Mouse (Mus musculus): ENCODE results near the gene Dda1. TPM values are rescaled to one million over a fixed set of nuclear protein-coding genes. Genes with fewer than 3 reads are reported as not detected.
A peak's percentile ranks its signal among the peaks of the same experiment; 100 is the strongest.

Dda1 gene
- polyA plus RNA-seq, 1 experiment: 119 TPM

GRCm38 (mm10) chr8:71470146-71470912, 1.3 kb downstream of the Dda1 start:
- TF ChIP-seq CTCF (IDR thresholded peaks at IDR 0.05; ENCODE audit: borderline replicate concordance, insufficient read depth, low read depth, low read length): no peak
- TF ChIP-seq POLR2A (IDR thresholded peaks at IDR 0.05; ENCODE audit: borderline replicate concordance, insufficient read depth, low read length): no peak
- DNase-seq: peak; percentile 8 to 25
- Histone ChIP-seq H3K4me3 (replicated peaks; ENCODE audit: insufficient read depth, low read depth, low read length) (peak overlapping the region; percentile 23), H3K4me1 (ENCODE audit: control insufficient read depth, insufficient read depth, low read length) (peaks cover 18% of the 10 kb centered on the region), H3K27me3 (ENCODE audit: control insufficient read depth, insufficient read depth, low read length) (no peaks in the 10 kb centered on the region), H3K27ac (ENCODE audit: insufficient read depth, low read length) (no peak overlapping the region)
- WGBS: 65% methylated on average over 3 of the region's 3 CpGs

- no peak overlapping the region for H3K27ac ChIP-seq (ENCODE audit: insufficient read depth, low read length)
- H3K27me3 ChIP-seq (ENCODE audit: control insufficient read depth, insufficient read depth, low read length): no peaks in the 10 kb centered on the region
- no peak for TF ChIP-seq CTCF (IDR thresholded peaks at IDR 0.05; ENCODE audit: borderline replicate concordance, insufficient read depth, low read depth, low read length)
- TF ChIP-seq POLR2A (IDR thresholded peaks at IDR 0.05; ENCODE audit: borderline replicate concordance, insufficient read depth, low read length): no peak
- WGBS: 40% methylated on average over 5 of the region's 5 CpGs
- no peak overlapping the region for H3K4me3 ChIP-seq (replicated peaks; ENCODE audit: insufficient read depth, low read depth, low read length)
- peak in 1 of 2 experiments; percentile 7 for DNase-seq
- peaks cover 24% of the 10 kb centered on the region for H3K4me1 ChIP-seq (ENCODE audit: control insufficient read depth, insufficient read depth, low read length)
Observed at GRCm38 (mm10) chr8:71470913-71471255, 1.9 kb downstream of the Dda1 start.

GRCm38 (mm10) chr8:71471861-71472260, 2.9 kb downstream of the Dda1 start:
- WGBS: 92% methylated on average over 17 of the region's 17 CpGs
- TF ChIP-seq CTCF (IDR thresholded peaks at IDR 0.05; ENCODE audit: borderline replicate concordance, insufficient read depth, low read depth, low read length) (no peak), POLR2A (IDR thresholded peaks at IDR 0.05; ENCODE audit: borderline replicate concordance, insufficient read depth, low read length) (no peak)
- Histone ChIP-seq H3K27me3 (ENCODE audit: control insufficient read depth, insufficient read depth, low read length) (no peaks in the 10 kb centered on the region), H3K27ac (ENCODE audit: insufficient read depth, low read length) (no peak overlapping the region), H3K4me3 (replicated peaks; ENCODE audit: insufficient read depth, low read depth, low read length) (no peak overlapping the region), H3K4me1 (ENCODE audit: control insufficient read depth, insufficient read depth, low read length) (peaks cover 24% of the 10 kb centered on the region)
- DNase-seq: peak in 1 of 2 experiments; percentile 12

GRCm38 (mm10) chr8:71472601-71473386, 3.8 kb downstream of the Dda1 start:
- TF ChIP-seq CTCF (IDR thresholded peaks at IDR 0.05; ENCODE audit: borderline replicate concordance, insufficient read depth, low read depth, low read length): peak; percentile 29; the same call in 1 of the 2 replicates
- no peak for TF ChIP-seq POLR2A (IDR thresholded peaks at IDR 0.05; ENCODE audit: borderline replicate concordance, insufficient read depth, low read length)
- no peak for DNase-seq
- H3K27me3 ChIP-seq (ENCODE audit: control insufficient read depth, insufficient read depth, low read length): no peaks in the 10 kb centered on the region
- H3K4me3 ChIP-seq (replicated peaks; ENCODE audit: insufficient read depth, low read depth, low read length): no peak overlapping the region
- peaks cover 30% of the 10 kb centered on the region for H3K4me1 ChIP-seq (ENCODE audit: control insufficient read depth, insufficient read depth, low read length)
- 76% methylated on average over 8 of the region's 8 CpGs for WGBS
- H3K27ac ChIP-seq (ENCODE audit: insufficient read depth, low read length): no peak overlapping the region

- no peaks in the 10 kb centered on the region for H3K27me3 ChIP-seq (ENCODE audit: control insufficient read depth, insufficient read depth, low read length)
- WGBS: 82% methylated on average over 18 of the region's 18 CpGs
- TF ChIP-seq POLR2A (IDR thresholded peaks at IDR 0.05; ENCODE audit: borderline replicate concordance, insufficient read depth, low read length): no peak
- no peak for TF ChIP-seq CTCF (IDR thresholded peaks at IDR 0.05; ENCODE audit: borderline replicate concordance, insufficient read depth, low read depth, low read length)
- DNase-seq: no peak
- peaks cover 30% of the 10 kb centered on the region for H3K4me1 ChIP-seq (ENCODE audit: control insufficient read depth, insufficient read depth, low read length)
- no peak overlapping the region for H3K4me3 ChIP-seq (replicated peaks; ENCODE audit: insufficient read depth, low read depth, low read length)
- no peak overlapping the region for H3K27ac ChIP-seq (ENCODE audit: insufficient read depth, low read length)
Observed at GRCm38 (mm10) chr8:71474344-71474743, 5.3 kb downstream of the Dda1 start.

- H3K27me3 ChIP-seq (ENCODE audit: control insufficient read depth, insufficient read depth, low read length): no peaks in the 10 kb centered on the region
Observed at GRCm38 (mm10) chr8:71474785-71475701, 6.0 kb downstream of the Dda1 start.

GRCm38 (mm10) chr8:71475702-71476075, 6.7 kb downstream of the Dda1 start:
- TF ChIP-seq CTCF (IDR thresholded peaks at IDR 0.05; ENCODE audit: borderline replicate concordance, insufficient read depth, low read depth, low read length): no peak
- peak; percentile 4; the same call in 1 of the 2 replicates for TF ChIP-seq POLR2A (IDR thresholded peaks at IDR 0.05; ENCODE audit: borderline replicate concordance, insufficient read depth, low read length)
- no peak for DNase-seq
- Histone ChIP-seq H3K4me1 (ENCODE audit: control insufficient read depth, insufficient read depth, low read length) (peaks cover 19% of the 10 kb centered on the region), H3K4me3 (replicated peaks; ENCODE audit: insufficient read depth, low read depth, low read length) (peak overlapping the region; percentile 60), H3K27ac (ENCODE audit: insufficient read depth, low read length) (peak overlapping the region; percentile 94; the same call in 1 of the 2 replicates), H3K27me3 (ENCODE audit: control insufficient read depth, insufficient read depth, low read length) (no peaks in the 10 kb centered on the region)
- 9% methylated on average over 4 of the region's 4 CpGs for WGBS

More at GRCm38 (mm10) chr8:71474785-71475701, 6.0 kb downstream of the Dda1 start:
- TF ChIP-seq POLR2A (IDR thresholded peaks at IDR 0.05; ENCODE audit: borderline replicate concordance, insufficient read depth, low read length) (peak; percentile 11; the same call in 1 of the 2 replicates), CTCF (IDR thresholded peaks at IDR 0.05; ENCODE audit: borderline replicate concordance, insufficient read depth, low read depth, low read length) (no peak)
- H3K4me1 ChIP-seq (ENCODE audit: control insufficient read depth, insufficient read depth, low read length): peaks cover 25% of the 10 kb centered on the region
- H3K27ac ChIP-seq (ENCODE audit: insufficient read depth, low read length): peak overlapping the region; percentile 94
- H3K4me3 ChIP-seq (replicated peaks; ENCODE audit: insufficient read depth, low read depth, low read length): no peak overlapping the region
- 63% methylated on average over 25 of the region's 25 CpGs for WGBS
- DNase-seq: peak; percentile 65 to 67
